Mouse (Mus musculus): Measurements from ENCODE around the gene Zfp750. TPM values are rescaled to one million over a fixed set of nuclear protein-coding genes. Genes with fewer than 3 reads are reported as not detected.

Zfp750 gene
- total RNA-seq, 1 experiment from 2014 or later, result 0.43 TPM

- DNase-seq, result no peak
Measured at GRCm38 (mm10) chr11:121474831-121475230, 44.3 kb downstream of the Zfp750 start.

GRCm38 (mm10) chr11:121467408-121467807, 51.7 kb downstream of the Zfp750 start:
- no peak for DNase-seq

Other genes starting within 250 kb of the Zfp750 start
- 50.2 and 68.6 TPM in 2 replicates for gene Wdr45b, start 164.9 kb downstream of the Zfp750 start, total RNA-seq (2021)
- 5.9 and 7.6 TPM in 2 replicates for gene Rab40b, start 131.1 kb downstream of the Zfp750 start, total RNA-seq (2021)
- 14.3 and 18.6 TPM in 2 replicates for gene Fn3krp, start 97.9 kb downstream of the Zfp750 start, total RNA-seq (2021)
- gene Fn3k, start 84.4 kb downstream of the Zfp750 start, total RNA-seq (2021), result 5.2 and 5.6 TPM in 2 replicates
- 37.5 and 40.4 TPM in 2 replicates for gene Tbcd, start 67.4 kb downstream of the Zfp750 start, total RNA-seq (2021)
- gene B3gntl1, start 153.8 kb upstream of the Zfp750 start, total RNA-seq (2021), result 14.9 and 16.9 TPM in 2 replicates
- gene Metrnl, start 182.2 kb upstream of the Zfp750 start, total RNA-seq (2021), result 27.6 and 33.6 TPM in 2 replicates